Mouse (Mus musculus) heart, postnatal 0 days (tissue): ENCODE measurements at regions not wholly inside any gene's neighbourhood (a gene's known extent, or its start where the extent isn't known, plus 50 kb on each side); places are given as distances from the start of the nearest gene placed in this dataset.

Experiments
- ATAC-seq: fragments of 200-750 bp; cut with Nextera tagmentation; 2 replicates; pipeline ENCODE4 v1.8.0; 2017; ENCODE audit warnings: low read depth, moderate number of reproducible peaks, moderate library complexity; ENCODE audit not compliant: insufficient read depth
- DNase-seq: peaks from one replicate; pipeline ENCODE4 v3.0.0-alpha.2; 2016; ENCODE audit warnings: low spot score
- H3K27ac ChIP-seq: fragments of 300-500 bp; sonication (generic); 2 replicates; pipeline ENCODE4 v1.5.1; 2014; ENCODE audit warnings: low read depth, mild to moderate bottlenecking
- H3K27me3 ChIP-seq: fragments of 300-500 bp; sonication (generic); 2 replicates; pipeline ENCODE4 v1.6.1; 2014; ENCODE audit warnings: low read length, mixed read lengths; ENCODE audit not compliant: control insufficient read depth, insufficient read depth
- H3K36me3 ChIP-seq: fragments of 300-500 bp; sonication (generic); replicated peaks from 2 replicates; pipeline ENCODE4 v1.6.1; 2014; ENCODE audit warnings: low read length, mixed read lengths; ENCODE audit not compliant: control insufficient read depth, insufficient read depth
- H3K4me1 ChIP-seq: fragments of 300-500 bp; sonication (generic); 2 replicates; pipeline ENCODE4 v1.6.1; 2014; ENCODE audit warnings: antibody characterized with exemption; ENCODE audit not compliant: control insufficient read depth, insufficient read depth
- H3K4me2 ChIP-seq: fragments of 300-500 bp; sonication (generic); 2 replicates; pipeline ENCODE4 v1.6.1; 2014; ENCODE audit warnings: low read depth, mild to moderate bottlenecking, low read length, moderate library complexity
- H3K4me3 ChIP-seq: fragments of 300-500 bp; sonication (generic); 2 replicates; pipeline ENCODE4 v1.5.1; 2014; ENCODE audit warnings: low read depth, low read length
- H3K9ac ChIP-seq: fragments of 300-500 bp; sonication (generic); replicated peaks from 2 replicates; pipeline ENCODE4 v1.6.1; 2014; ENCODE audit warnings: low read depth, low read length, mixed read lengths
- H3K9me3 ChIP-seq: fragments of 300-500 bp; sonication (generic); replicated peaks from 2 replicates; pipeline ENCODE4 v1.6.1; 2016; ENCODE audit warnings: low read length; ENCODE audit not compliant: control insufficient read depth
- CTCF ChIP-seq: IDR thresholded peaks from 2 replicates; pipeline ENCODE4 v1.5.1; 2016; ENCODE audit warnings: antibody characterized with exemption, control low read depth, low read depth
- EP300 ChIP-seq: IDR thresholded peaks from 2 replicates; pipeline ENCODE4 v1.6.1; 2016; ENCODE audit warnings: antibody characterized with exemption, low read depth
- WGBS: fragments of 180-500 bp; shearing (Covaris S2); extraction: QIAGEN DNeasy Blood & Tissue Kit; methylation state at CpG from one replicate; pipeline ENCODE4 v1.1.7; 2014; 5-methylcytosine and 5-hydroxymethylcytosine counted together

- H3K4me2 ChIP-seq, result no peak overlapping the region
- no peaks in the 10 kb centered on the region for H3K9me3 ChIP-seq
- H3K9ac ChIP-seq, result no peak overlapping the region
- no peak overlapping the region for H3K4me3 ChIP-seq
- H3K4me1 ChIP-seq, result no peaks in the 10 kb centered on the region
- H3K36me3 ChIP-seq, result no peaks in the 10 kb centered on the region
- TF ChIP-seq CTCF (no peak), EP300 (no peak)
- 76% methylated on average over 5 of the region's 5 CpGs for WGBS
- no peaks in the 10 kb centered on the region for H3K27me3 ChIP-seq
- H3K27ac ChIP-seq, result no peak overlapping the region
- no peak for DNase-seq
- no peak for ATAC-seq
These were observed 124.1 kb upstream of the Rad23b start for GRCm38 (mm10) chr4:55225766-55226165.

GRCm38 (mm10) chr4:55227394-55227793 is 122.4 kb upstream of the Rad23b start:
- Histone ChIP-seq H3K27ac (no peak overlapping the region), H3K4me2 (no peak overlapping the region), H3K9me3 (no peaks in the 10 kb centered on the region), H3K4me1 (no peaks in the 10 kb centered on the region), H3K27me3 (no peaks in the 10 kb centered on the region), H3K9ac (no peak overlapping the region), H3K36me3 (no peaks in the 10 kb centered on the region), H3K4me3 (no peak overlapping the region)
- DNase-seq (no peak), ATAC-seq (no peak)
- 38% methylated on average over 3 of the region's 3 CpGs for WGBS
- TF ChIP-seq EP300, result no peak
- peak; percentile 12; the same call in 1 of the 2 replicates for TF ChIP-seq CTCF

GRCm38 (mm10) chr4:55231522-55231921 is 118.3 kb upstream of the Rad23b start:
- Histone ChIP-seq H3K4me1 (no peaks in the 10 kb centered on the region), H3K36me3 (no peaks in the 10 kb centered on the region), H3K27me3 (no peaks in the 10 kb centered on the region), H3K4me2 (no peak overlapping the region), H3K9ac (no peak overlapping the region), H3K4me3 (no peak overlapping the region), H3K27ac (no peak overlapping the region), H3K9me3 (no peaks in the 10 kb centered on the region)
- 36% methylated on average over 4 of the region's 4 CpGs for WGBS
- ATAC-seq (peak; percentile 36; the same call in 1 of the 2 replicates), DNase-seq (peak; percentile 43)
- no peak for TF ChIP-seq EP300
- TF ChIP-seq CTCF, result peak; percentile 60

- WGBS, result 52% methylated on average over 6 of the region's 6 CpGs
These were observed 112.0 kb upstream of the Rad23b start for GRCm38 (mm10) chr4:55237856-55238255.

GRCm38 (mm10) chr4:55240450-55240849 is 109.4 kb upstream of the Rad23b start:
- Histone ChIP-seq H3K27ac (no peak overlapping the region), H3K4me2 (no peak overlapping the region), H3K4me3 (no peak overlapping the region), H3K27me3 (0 out of 2 replicates have a peak, but pooled peaks cover 5% of the 10 kb centered on the region), H3K9me3 (no peaks in the 10 kb centered on the region), H3K9ac (no peak overlapping the region), H3K4me1 (no peaks in the 10 kb centered on the region), H3K36me3 (no peaks in the 10 kb centered on the region)
- ATAC-seq (no peak), DNase-seq (peak; percentile 47)
- WGBS, result 3% methylated on average over 7 of the region's 7 CpGs
- TF ChIP-seq EP300, result no peak
- TF ChIP-seq CTCF, result peak; percentile 99

More at GRCm38 (mm10) chr4:55237856-55238255, 112.0 kb upstream of the Rad23b start:
- DNase-seq, result no peak
- H3K27me3 ChIP-seq, result 0 out of 2 replicates have a peak, but pooled peaks cover 5% of the 10 kb centered on the region
- H3K4me3 ChIP-seq, result no peak overlapping the region
- no peaks in the 10 kb centered on the region for H3K4me1 ChIP-seq
- no peak for TF ChIP-seq CTCF
- no peak for TF ChIP-seq EP300
- H3K4me2 ChIP-seq, result no peak overlapping the region
- no peak overlapping the region for H3K9ac ChIP-seq
- no peaks in the 10 kb centered on the region for H3K36me3 ChIP-seq
- H3K9me3 ChIP-seq, result no peaks in the 10 kb centered on the region
- ATAC-seq, result no peak
- no peak overlapping the region for H3K27ac ChIP-seq

- Histone ChIP-seq H3K36me3 (no peaks in the 10 kb centered on the region), H3K27me3 (0 out of 2 replicates have a peak, but pooled peaks cover 5% of the 10 kb centered on the region), H3K9me3 (no peaks in the 10 kb centered on the region), H3K9ac (no peak overlapping the region), H3K4me3 (no peak overlapping the region), H3K27ac (no peak overlapping the region), H3K4me1 (no peaks in the 10 kb centered on the region), H3K4me2 (no peak overlapping the region)
- 76% methylated on average over 4 of the region's 4 CpGs for WGBS
- no peak for DNase-seq
- TF ChIP-seq EP300, result no peak
- ATAC-seq, result no peak
These were observed 107.5 kb upstream of the Rad23b start for GRCm38 (mm10) chr4:55242331-55242730.
